Comparison of ENCODE assay signal across 25 mouse cellular contexts in the genomic region with DNA sequence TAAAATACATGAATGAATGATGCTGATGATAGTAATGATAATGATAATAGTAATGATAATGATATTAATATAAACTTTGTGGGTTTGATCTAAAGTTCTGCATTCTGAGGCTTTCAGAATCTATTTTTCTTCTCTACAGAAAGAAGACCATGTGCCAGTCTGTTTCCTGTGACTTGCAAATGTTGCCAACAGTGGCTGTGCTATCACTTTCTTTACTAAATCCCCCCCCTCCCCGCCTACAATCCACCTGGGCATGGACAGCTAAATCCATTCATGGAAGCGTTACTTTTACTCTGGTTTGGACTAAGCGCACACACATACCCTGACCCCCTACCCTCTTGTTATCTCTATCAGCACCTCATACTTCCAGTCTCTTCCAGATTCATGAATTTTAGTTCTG. TPM values are rescaled to one million over a fixed set of nuclear protein-coding genes. Genes with fewer than 3 reads are reported as not detected.
A peak's percentile ranks its signal among the peaks of the same experiment; 100 is the strongest.
DNase-seq lines count a peak whose midpoint lies in the region; ATAC-seq lines count a peak whose summit lies in the region.
"Had no signal": no experiment of that assay in that cellular context is flagged by ENCODE, and none has a peak within 500 bp of the region (broad histone marks: within the 10 kb centered on the region; RNA-seq: fewer than 3 reads in every experiment).

No protein-coding gene starts in this region.

- no peak overlapping the region for H3K27ac ChIP-seq in heart, embryonic 10.5 days
- H3K27ac ChIP-seq: embryonic facial prominence, embryonic 10.5 days; embryonic facial prominence, embryonic 12.5 days; forebrain, embryonic 13.5 days; forebrain, embryonic 15.5 days had no signal

- 0 out of 2 replicates have a peak, but pooled peaks cover 5% of the 10 kb centered on the region for H3K4me1 ChIP-seq in heart, embryonic 10.5 days
- H3K4me1 ChIP-seq: forebrain, embryonic 15.5 days had no signal

- no peak for DNase-seq in frontal cortex, postnatal 14 days (ENCODE audit: low spot score in 2 of 2)
- DNase-seq in heart, embryonic 10.5 days (ENCODE audit: low spot score), result peak; percentile 53
- no peak for DNase-seq in heart, postnatal 4 days
- DNase-seq in brain, adult 2 months (ENCODE audit: low read depth, low spot score), result peak; percentile 71
- no peak for DNase-seq in cerebellum, adult 11-12 months
- DNase-seq: adrenal gland, adult 8-10 months; adrenal gland, postnatal 14 days; adrenal gland, postnatal 36 days; B cell, adult 2 months; cerebellum, adult 11 months; cerebellum, adult 2 months; cerebellum, adult 9-10 months; cerebellum, postnatal 10 days; cerebellum, postnatal 25 days; forebrain, postnatal 0 days had no signal

- no peaks in the 10 kb centered on the region for H3K27me3 ChIP-seq in heart, embryonic 10.5 days (ENCODE audit: insufficient read depth, poor library complexity, severe bottlenecking)
- H3K27me3 ChIP-seq: embryonic facial prominence, embryonic 12.5 days; forebrain, embryonic 13.5 days; forebrain, embryonic 15.5 days had no signal

- H3K36me3 ChIP-seq in heart, embryonic 10.5 days, result peaks cover 11% of the 10 kb centered on the region; the same call in 1 of the 2 replicates
- H3K36me3 ChIP-seq: embryonic facial prominence, embryonic 10.5 days; embryonic facial prominence, embryonic 12.5 days; forebrain, embryonic 15.5 days; G1E had no signal

- no peak overlapping the region for H3K4me3 ChIP-seq in heart, embryonic 10.5 days
- H3K4me3 ChIP-seq: embryonic facial prominence, embryonic 10.5 days; embryonic facial prominence, embryonic 12.5 days; forebrain, embryonic 13.5 days; forebrain, embryonic 15.5 days had no signal

- WGBS in heart, embryonic 10.5 days, result 85% methylated on average over 3 of the region's 3 CpGs

- no peaks in the 10 kb centered on the region for H3K9me3 ChIP-seq in heart, embryonic 10.5 days
- H3K9me3 ChIP-seq: embryonic facial prominence, embryonic 10.5 days; embryonic facial prominence, embryonic 12.5 days; forebrain, embryonic 13.5 days; forebrain, embryonic 15.5 days; G1E had no signal

- peak; percentile 70 for ATAC-seq in frontal cortex, adult (ENCODE audit: low TSS enrichment)
- ATAC-seq: activated CD4-positive, CD25-positive, alpha-beta regulatory T cell, adult 4 months; CD4-positive, CD25-positive, alpha-beta regulatory T cell, adult 4 months; forebrain, embryonic 13.5 days; forebrain, embryonic 15.5 days; forebrain, postnatal 0 days; Patski had no signal

RNA-seq across cellular contexts. Expression of a gene that starts 10.3 kb away (rescaled TPM):
- 38.0 and 59.9 TPM in 2 replicates for polyA plus RNA-seq in heart, embryonic 10.5 days (2016; fragmentation: Nextera tagmentation; extraction: Ambion mirVana)
- 10 to 100 TPM; 23.8 to 27.2 TPM for total RNA-seq in heart, postnatal 4 days (2021)
- total RNA-seq: CH12.LX, G1E had no signal
- polyA plus RNA-seq: activated CD4-positive, CD25-positive, alpha-beta regulatory T cell, adult 4 months; CD4-positive, CD25-positive, alpha-beta regulatory T cell, adult 4 months; G1E; Patski had no signal

Comparison
In these comparisons a context has a peak if more than half of its experiments do, and no peak if none do; other contexts are left out.
1. DNase-seq: peak in heart, embryonic 10.5 days (single experiment) and brain, adult 2 months (single experiment); none in frontal cortex, postnatal 14 days (0 of 2), heart, postnatal 4 days (single experiment) and cerebellum, adult 11-12 months (single experiment).